Mouse (Mus musculus) erythroblast, adult 5-6 weeks (primary cell): ENCODE measurements around the gene Plpp1. TPM values are rescaled to one million over a fixed set of nuclear protein-coding genes. Genes with fewer than 3 reads are reported as not detected.

Experiments
- ATAC-seq: replicated peaks from 2 replicates; pipeline ENCODE4 v1.8.0; 2016; ENCODE audit warnings: moderate number of reproducible peaks, mild to moderate bottlenecking, moderate TSS enrichment, inconsistent platforms; ENCODE audit not compliant: poor library complexity, low FRiP score, severe bottlenecking
- total RNA-seq, 2 experiments: library from RNA; stranded (forward) in 1 of 2; stranded (reverse) in 1 of 2; fragments of 150-400 nt in 1 of 2; fragments of 200-764, 138-1000 nt in 1 of 2; gene quantifications; 2 replicates each; pipeline versions ENCODE4 v1.2.3 to v1.2.4; 2015 to 2017; ENCODE audit warnings: low replicate concordance in 2 of 2

Gene Plpp1
- total RNA-seq, 2 experiments from 2014 or later = 68.1 to 96.3 TPM

DNA sequence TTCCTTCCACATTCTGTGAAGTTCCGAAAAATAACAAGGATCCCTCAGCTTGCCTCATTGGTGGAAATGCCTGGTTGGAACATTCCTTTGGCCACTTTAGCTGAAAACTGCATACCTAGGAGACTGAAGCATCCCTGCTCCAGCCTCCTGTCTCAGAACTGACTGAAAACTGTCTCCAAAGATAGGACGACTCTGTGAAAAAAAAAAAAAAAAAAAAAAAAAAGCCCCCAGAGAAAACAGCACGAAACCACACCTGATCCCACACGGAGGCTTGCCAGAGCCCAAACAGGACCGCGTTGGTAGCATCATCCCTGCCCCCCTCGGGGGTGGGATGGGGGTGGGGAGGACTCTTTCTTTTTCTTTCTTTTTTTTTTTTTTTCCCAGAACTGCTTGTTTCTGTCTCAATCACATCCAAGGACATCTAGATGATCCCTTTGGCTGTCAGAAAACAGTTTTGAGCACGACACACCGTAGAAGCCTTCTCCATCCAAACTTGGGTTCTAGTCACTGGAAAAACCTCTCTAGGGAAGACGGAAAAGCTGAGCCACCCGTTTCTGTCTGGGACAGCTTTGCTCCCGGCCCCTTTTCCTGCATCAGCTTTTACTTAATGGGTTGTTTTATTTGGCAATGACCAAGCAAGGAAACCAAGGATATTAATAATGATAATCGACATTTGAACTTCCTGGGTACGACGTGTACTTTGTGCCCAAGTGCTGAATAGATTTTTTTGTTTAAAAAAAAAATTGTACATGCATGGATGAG lies 29.0 kb upstream of the Plpp1 start:
- ATAC-seq = no peak

GRCm38 (mm10) chr13:112772252-112772651 lies 28.3 kb upstream of the Plpp1 start:
- ATAC-seq = no peak

- ATAC-seq = no peak
Measured at GRCm38 (mm10) chr13:112772861-112773260, 27.7 kb upstream of the Plpp1 start.

- no peak for ATAC-seq
Measured at GRCm38 (mm10) chr13:112773991-112774675, 26.5 kb upstream of the Plpp1 start.

GRCm38 (mm10) chr13:112775856-112776255 lies 24.7 kb upstream of the Plpp1 start:
- ATAC-seq = no peak

GRCm38 (mm10) chr13:112778407-112778806 lies 22.2 kb upstream of the Plpp1 start:
- no peak for ATAC-seq

DNA sequence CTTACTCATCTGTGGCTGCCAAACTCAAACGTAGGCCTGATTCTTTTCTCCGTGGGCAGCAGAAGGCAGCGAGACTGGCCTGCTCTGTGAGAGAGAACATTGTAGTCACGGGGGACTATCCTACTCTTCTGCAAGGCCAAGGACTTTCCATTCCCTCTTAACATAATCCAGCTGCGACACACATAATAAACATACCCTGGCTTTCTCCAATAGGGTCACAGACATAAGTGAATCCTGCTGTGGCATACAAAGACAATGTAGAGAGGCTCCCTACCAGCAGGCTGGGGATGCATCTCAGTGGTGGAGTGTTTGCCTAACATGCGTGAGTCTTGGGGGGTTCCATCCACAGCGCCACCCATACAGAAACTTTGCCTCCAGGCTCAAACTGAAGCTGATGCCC lies 15.3 kb upstream of the Plpp1 start:
- ATAC-seq = no peak

DNA sequence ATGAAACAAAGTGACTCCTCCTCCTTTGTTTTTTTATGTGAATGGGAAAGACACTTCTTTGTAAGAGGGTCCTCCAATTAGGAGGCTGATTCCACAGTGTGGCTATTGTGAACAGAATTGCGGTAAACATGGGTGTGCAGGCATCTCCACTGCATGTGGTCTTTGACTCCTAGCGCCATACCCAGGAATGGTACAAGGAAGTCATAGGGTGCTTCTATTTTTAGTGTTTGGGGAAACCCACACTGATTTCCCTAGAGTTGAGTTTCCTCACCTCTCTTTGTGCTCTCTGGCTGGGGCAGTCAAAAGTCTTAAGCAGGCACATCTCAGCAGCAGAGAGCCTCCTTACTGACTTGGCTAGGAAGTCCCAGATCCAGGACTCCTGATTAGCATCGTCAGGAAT lies 14.4 kb upstream of the Plpp1 start:
- no peak for ATAC-seq

DNA sequence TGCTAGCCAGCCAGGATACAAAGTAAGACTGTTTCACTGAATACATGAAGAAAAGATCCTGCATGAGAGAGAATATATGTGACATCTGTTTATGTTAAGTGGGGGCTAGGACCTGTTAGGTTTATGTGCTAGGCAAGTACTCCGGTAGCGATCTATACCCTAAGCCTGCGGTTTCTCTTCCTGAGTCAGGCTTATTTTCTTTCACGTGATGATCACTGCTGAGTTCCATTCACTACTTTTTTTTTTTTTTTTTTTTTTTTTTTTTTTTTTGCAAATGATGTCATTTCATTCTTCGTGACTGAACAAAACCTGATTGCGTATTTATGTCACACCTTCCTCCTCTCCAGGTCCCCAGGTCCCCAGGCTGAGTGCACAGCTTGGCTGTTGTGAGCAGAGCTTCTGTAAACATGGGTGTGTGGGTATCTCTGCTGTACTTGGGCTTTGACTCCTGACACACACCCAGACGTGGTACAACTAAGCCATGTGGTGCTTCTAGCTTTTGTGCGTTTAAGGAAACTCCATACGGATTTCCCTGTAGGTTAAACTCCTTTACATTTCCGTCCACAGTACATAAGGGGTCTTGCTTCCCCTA lies 13.6 kb upstream of the Plpp1 start:
- ATAC-seq = no peak

- no peak for ATAC-seq
Measured at GRCm38 (mm10) chr13:112790774-112791173, 9.8 kb upstream of the Plpp1 start.

DNA sequence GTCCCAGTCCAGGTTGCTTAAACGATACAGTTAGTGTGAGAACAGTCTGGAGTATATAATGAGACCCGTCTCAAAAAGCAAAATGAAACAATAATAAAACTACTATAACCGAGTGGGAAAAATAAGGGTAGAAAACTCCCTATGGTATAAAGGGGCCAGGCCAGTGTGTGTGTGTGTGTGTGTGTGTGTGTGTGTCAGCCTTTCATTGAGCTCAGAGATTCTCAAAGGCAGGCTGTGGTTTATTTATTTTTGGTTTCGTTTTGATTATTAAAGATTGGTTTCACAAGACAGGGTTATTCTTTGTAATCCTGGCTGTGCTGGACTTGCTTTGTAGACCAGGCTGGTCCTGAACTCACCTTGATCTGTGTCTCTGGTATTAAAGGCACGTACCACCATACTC lies 8.7 kb upstream of the Plpp1 start:
- no peak for ATAC-seq

DNA sequence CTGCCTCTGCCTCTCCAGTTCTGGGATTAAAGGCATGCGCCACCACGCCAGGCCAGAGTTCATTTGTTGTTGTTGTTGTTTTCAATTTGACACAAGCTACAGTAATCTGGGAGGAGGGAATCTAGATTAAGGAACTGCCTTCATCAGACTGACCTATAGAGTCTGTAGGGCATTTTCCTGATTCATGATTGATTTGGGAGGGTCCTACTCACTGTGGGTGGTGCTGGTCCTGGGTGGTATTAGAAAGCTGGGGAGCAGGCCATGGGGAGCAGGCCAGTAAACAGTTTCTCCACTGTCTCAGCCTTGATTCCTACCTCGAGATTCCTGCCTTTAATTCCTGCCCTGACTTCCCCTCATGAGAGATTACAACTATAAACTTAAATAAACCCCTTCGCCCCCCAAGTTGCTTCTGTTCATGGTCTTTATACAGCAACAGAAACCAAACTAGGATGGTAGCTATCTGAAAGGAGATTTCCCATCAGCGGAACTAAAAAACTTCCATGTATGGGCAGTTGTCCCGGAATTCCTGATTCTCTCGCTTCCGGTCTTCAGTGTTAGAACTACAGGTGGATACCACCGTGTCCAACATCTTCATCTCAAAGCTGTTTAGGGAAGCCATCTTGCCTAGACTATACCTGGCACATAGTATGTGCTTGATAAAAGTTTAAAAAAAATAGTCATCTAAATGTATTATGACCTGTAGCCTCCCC lies 2.2 kb upstream of the Plpp1 start:
- no peak for ATAC-seq

GRCm38 (mm10) chr13:112798953-112799305 lies 1.7 kb upstream of the Plpp1 start:
- no peak for ATAC-seq

DNA sequence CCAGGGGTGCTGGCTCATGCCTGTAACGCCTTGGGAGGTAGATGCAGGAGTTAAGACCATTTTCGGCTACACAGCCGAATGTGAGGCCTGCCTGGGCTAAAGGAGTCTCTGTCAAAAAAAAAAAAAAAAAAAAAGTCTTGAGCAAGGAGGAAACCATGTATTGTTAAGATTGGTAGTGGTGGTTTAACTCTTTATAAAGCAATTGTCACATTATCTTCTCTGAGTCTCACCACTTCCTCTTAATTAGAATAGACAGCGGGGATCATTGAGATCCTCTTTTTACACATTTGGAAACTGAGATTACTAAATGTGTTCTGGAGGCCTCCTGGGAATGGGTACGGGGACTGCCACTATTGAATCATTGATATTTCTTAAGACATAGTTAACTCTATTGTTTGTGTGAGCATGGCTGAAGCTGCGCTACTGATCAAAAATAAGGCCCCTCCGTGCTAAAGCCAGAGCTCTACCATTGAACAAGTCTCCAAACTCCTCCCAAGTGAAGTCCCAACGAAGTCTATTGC lies 811 bp upstream of the Plpp1 start:
- ATAC-seq = no peak

- peak; percentile 68 for ATAC-seq
Measured at GRCm38 (mm10) chr13:112801381-112802004, 901 bp downstream of the Plpp1 start.

DNA sequence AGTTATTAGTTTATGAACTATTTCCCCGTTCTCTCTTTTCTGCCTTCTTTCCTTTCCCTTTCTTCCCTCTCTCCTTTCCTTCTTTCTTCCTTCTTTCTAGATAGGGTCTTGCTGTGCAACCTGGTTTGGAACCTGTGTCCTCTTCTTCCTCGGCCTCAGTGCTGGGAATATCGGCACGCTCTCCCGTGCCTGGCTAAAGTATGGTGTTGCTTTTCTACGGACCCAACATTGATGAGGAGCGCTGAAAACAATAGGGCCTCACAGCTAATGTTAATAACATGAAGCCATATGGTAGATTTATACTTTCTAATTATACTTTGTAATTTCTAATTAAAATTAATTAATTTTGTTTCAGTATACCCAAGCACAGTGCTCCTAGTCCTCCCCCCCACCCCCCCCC lies 2.5 kb downstream of the Plpp1 start:
- ATAC-seq = no peak

DNA sequence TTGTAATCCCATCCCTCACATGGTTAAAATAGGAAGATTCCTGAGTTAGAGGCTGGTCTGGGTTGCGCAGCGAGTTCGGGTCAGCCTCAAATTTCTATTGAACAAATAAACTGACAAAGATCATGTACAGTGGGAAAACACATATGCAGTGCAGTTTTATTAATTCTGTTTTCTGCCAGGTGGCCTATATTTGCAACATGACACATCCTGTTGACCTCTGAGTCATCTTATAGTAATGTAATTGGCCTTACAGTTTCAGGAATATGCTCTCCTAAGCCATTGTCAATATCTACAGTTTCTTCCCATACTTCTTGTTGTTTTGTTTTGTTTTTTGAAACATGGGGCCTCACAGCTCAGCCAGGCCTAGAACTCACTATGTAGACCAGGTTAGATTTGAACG lies 3.1 kb downstream of the Plpp1 start:
- ATAC-seq = no peak

DNA sequence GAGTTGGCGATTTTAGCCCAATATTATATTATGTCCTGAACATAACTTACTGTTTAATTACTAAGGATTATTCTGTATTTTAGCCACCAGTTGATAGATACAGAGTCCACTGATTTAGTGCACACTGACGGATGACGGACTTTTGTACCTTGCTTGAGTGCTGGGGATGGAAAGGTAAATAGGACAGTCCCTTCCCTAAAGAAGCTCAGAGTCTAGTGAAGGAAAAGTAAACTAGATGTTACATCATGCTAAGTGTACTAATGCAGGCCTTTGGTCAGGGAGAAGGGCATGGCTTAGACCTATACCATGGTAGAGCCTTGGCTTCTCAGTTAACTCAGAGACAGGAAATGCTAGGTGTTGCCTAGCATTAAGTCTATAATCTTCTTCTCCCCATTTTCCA lies 4.9 kb downstream of the Plpp1 start:
- no peak for ATAC-seq

- ATAC-seq = peak; percentile 96
Measured at GRCm38 (mm10) chr13:112807936-112808667, 7.5 kb downstream of the Plpp1 start.
